Mouse (Mus musculus) heart, postnatal 10 days (tissue): ENCODE measurements around the gene Hypm. TPM values are rescaled to one million over a fixed set of nuclear protein-coding genes. Genes with fewer than 3 reads are reported as not detected.

Experiments used
- DNase-seq, 2 experiments: peaks; one replicate each; pipeline ENCODE4 v3.0.0; 2021
- intact Hi-C: fragments of 180-260 bp; cut with DNase I; formaldehyde crosslinking; loops from one replicate; pipeline ENCODE4 v1.15.1; 2025
- total RNA-seq, 2 experiments: library from RNA; stranded (reverse); gene quantifications; 2 replicates each; pipeline ENCODE4 v1.2.3; 2021

Hypm gene
- not detected for total RNA-seq

GRCm38 (mm10) chrX:9846628-9847027 lies at the start of gene Hypm:
Gene Hypm, plus strand, starts transcription at chrX:9846928.
- intact Hi-C loops, result no loop called here
- no peak for DNase-seq

- intact Hi-C loops, result no loop called here
- no peak for DNase-seq
These were observed 36.6 kb upstream of the Hypm start for GRCm38 (mm10) chrX:9810101-9810500.

- intact Hi-C loops, result no loop called here
- no peak for DNase-seq
These were observed 34.3 kb upstream of the Hypm start for GRCm38 (mm10) chrX:9812469-9812868.

GRCm38 (mm10) chrX:9834779-9835178 lies 11.9 kb upstream of the Hypm start:
- intact Hi-C loops, result no loop called here
- DNase-seq, result no peak

- no peak for DNase-seq
- intact Hi-C loops, result no loop called here
These were observed 2.7 kb downstream of the Hypm start, which contains the start of gene H2al3 for GRCm38 (mm10) chrX:9849403-9849802. Gene H2al3, plus strand, starts transcription at chrX:9849703.

GRCm38 (mm10) chrX:9861859-9862258 lies 15.1 kb downstream of the Hypm start:
- DNase-seq, result no peak
- intact Hi-C loops, result no loop called here

- intact Hi-C loops, result no loop called here
- DNase-seq, result no peak
These were observed 28.8 kb downstream of the Hypm start for GRCm38 (mm10) chrX:9875519-9875918.

GRCm38 (mm10) chrX:9885322-9885721 lies 38.6 kb downstream of the Hypm start, which contains the start of gene Sytl5:
Gene Sytl5, plus strand, starts transcription at chrX:9885622.
- DNase-seq, result no peak
- intact Hi-C loops, result no loop called here

Other genes starting within 250 kb of the Hypm start
- 10 to 100 TPM; 58.9 to 69.0 TPM for gene Dynlt3, start 183.9 kb upstream of the Hypm start, total RNA-seq
- not detected for gene H2al3, start 2.8 kb downstream of the Hypm start, total RNA-seq
- gene Sytl5, start 38.7 kb downstream of the Hypm start, total RNA-seq, result under 1 TPM in 1 of 2 experiments, not detected in 1; 0.12 TPM